Mouse (Mus musculus): ENCODE results near the gene Ano6. TPM values are rescaled to one million over a fixed set of nuclear protein-coding genes. Genes with fewer than 3 reads are reported as not detected.

The Ano6 gene
- polyA plus RNA-seq, 2 experiments, result 4.7 to 6.3 TPM

DNA sequence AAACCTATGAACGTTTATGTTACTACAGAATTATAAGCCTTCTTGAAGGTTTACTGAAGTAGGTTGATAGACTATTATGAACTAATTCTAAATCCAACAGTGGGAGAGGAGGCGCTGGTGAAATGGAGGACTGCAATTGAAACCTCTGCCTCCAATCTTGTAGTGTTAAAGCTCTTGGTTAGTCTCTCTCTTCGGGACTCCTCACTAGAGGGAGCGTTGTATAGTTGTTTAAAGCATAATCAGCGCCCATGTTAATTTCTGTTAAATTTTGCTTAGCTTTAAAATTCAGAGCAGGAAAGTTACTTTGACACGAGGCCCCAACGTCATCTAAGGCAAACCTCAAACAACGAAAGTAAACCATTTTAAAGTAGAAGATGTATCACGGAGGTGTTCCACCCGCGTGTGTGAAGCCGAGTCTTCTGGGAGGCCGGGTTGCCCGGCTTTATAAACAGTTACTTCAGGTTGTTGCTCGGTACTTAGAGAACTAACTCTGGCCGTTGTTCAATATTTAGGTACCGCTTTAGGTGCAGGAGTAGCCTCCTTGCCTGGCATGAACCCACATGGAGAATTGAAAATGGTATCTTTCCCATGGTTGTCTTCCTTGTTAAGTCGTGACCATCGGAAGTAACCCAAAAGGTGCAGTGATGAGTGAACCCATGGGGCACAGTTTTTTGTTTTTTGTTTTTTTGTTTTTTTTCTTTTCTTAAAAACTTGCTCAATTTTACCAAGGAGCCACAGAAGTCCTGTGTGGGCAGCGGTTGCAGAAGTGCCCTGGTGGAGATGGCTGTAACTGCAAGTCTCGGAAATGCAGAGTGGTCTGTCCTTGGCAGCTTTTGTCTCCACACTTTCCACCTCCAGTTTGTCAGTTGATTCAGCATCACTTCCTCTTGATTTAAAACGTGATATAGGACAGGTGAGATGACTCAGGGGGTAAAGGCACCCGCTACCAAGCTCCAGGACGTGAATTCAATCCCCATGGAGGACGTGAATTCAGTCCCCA lies 1.9 kb downstream of the Ano6 start:
- no peak overlapping the region for H3K9ac ChIP-seq (replicated peaks)
- ATAC-seq (ENCODE audit: insufficient read depth) (no peak), DNase-seq (ENCODE audit: low read depth in 3 of 3, low spot score in 3 of 3) (no peak)
- peaks cover 10 to 22% of the 10 kb centered on the region in 2 experiments for H3K4me1 ChIP-seq (replicated peaks; ENCODE audit: control insufficient read depth in 2 of 2, insufficient read depth in 2 of 2, low read length in 1 of 2)
- TF ChIP-seq CTCF (IDR thresholded peaks at IDR 0.05; ENCODE audit: low read depth) (peak; percentile 66), EP300 (IDR thresholded peaks at IDR 0.05; ENCODE audit: low read depth) (no peak)
- H3K27me3 ChIP-seq (ENCODE audit: control insufficient read depth, insufficient read depth, low read length), result peaks cover 4% of the 10 kb centered on the region
- H3K9me3 ChIP-seq (ENCODE audit: control insufficient read depth, low read length), result no peaks in the 10 kb centered on the region
- H3K27ac ChIP-seq, result no peak overlapping the region
- whole genome bisulfite sequencing (ENCODE audit: insufficient replicate concordance), result 59% methylated on average over 25 of the region's 25 CpGs
- H3K4me3 ChIP-seq (ENCODE audit: insufficient read depth in 1 of 2, low read depth in 2 of 2, low read length in 2 of 2), result 0 out of 4 replicates have a peak overlapping the region, but pooled peaks of 1 of the 2 experiments have one; percentile 1
- no peaks in the 10 kb centered on the region for H3K36me3 ChIP-seq (replicated peaks; ENCODE audit: control insufficient read depth, insufficient read depth, low read depth)
- H3K4me2 ChIP-seq (ENCODE audit: low read depth), result peak overlapping the region; percentile 18

DNA sequence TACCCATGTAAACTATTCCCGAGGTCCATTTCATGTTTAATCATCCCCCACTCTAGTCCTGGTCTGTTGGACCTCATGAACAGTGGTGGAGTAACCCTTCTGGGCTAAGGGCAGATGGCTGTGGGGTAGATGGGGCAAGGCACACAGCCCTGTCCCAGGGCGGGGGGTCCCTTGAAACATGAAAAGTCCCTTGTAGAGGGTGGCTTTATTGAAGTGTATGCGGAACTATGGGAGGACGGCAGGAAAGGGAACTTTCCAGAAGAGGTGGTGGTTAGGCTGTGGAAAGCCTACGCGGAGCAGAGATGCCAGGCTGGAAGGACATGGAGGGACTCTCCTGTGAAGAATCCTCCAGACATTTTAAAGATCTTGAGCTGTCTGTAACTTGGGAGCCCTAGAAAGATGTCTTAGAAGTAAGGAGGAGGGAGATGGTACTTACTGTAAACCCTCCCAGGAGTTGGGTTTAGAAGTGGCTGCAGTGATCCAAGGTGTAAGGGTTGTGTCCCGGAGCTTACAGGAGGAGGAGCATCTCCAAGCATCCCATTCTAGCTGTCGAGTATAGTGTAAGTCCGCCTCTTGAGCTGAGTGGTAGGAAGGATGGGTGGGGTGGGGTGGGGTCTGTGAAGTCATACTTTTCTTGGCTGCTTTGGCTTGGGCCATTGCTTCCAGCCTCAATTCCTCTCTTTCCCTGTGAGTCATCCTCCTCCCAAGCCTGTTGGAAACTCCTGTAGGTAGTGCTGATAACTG lies 3.3 kb downstream of the Ano6 start:
- no peak for TF ChIP-seq CTCF (IDR thresholded peaks at IDR 0.05; ENCODE audit: low read depth)
- TF ChIP-seq EP300 (IDR thresholded peaks at IDR 0.05; ENCODE audit: low read depth), result no peak
- 71% methylated on average over 9 of the region's 9 CpGs for WGBS (ENCODE audit: insufficient replicate concordance)
- H3K27ac ChIP-seq, result no peak overlapping the region
- no peak overlapping the region for H3K9ac ChIP-seq (replicated peaks)
- no peak for DNase-seq (ENCODE audit: low read depth in 3 of 3, low spot score in 3 of 3)
- no peak for ATAC-seq (ENCODE audit: insufficient read depth)
- H3K27me3 ChIP-seq (ENCODE audit: control insufficient read depth, insufficient read depth, low read length), result peaks cover 4% of the 10 kb centered on the region
- H3K36me3 ChIP-seq (replicated peaks; ENCODE audit: control insufficient read depth, insufficient read depth, low read depth), result no peaks in the 10 kb centered on the region
- H3K4me2 ChIP-seq (ENCODE audit: low read depth), result no peak overlapping the region
- peaks cover 10 to 22% of the 10 kb centered on the region in 2 experiments for H3K4me1 ChIP-seq (replicated peaks; ENCODE audit: control insufficient read depth in 2 of 2, insufficient read depth in 2 of 2, low read length in 1 of 2)
- no peaks in the 10 kb centered on the region for H3K9me3 ChIP-seq (ENCODE audit: control insufficient read depth, low read length)
- no peak overlapping the region for H3K4me3 ChIP-seq (ENCODE audit: insufficient read depth in 1 of 2, low read depth in 2 of 2, low read length in 2 of 2)

DNA sequence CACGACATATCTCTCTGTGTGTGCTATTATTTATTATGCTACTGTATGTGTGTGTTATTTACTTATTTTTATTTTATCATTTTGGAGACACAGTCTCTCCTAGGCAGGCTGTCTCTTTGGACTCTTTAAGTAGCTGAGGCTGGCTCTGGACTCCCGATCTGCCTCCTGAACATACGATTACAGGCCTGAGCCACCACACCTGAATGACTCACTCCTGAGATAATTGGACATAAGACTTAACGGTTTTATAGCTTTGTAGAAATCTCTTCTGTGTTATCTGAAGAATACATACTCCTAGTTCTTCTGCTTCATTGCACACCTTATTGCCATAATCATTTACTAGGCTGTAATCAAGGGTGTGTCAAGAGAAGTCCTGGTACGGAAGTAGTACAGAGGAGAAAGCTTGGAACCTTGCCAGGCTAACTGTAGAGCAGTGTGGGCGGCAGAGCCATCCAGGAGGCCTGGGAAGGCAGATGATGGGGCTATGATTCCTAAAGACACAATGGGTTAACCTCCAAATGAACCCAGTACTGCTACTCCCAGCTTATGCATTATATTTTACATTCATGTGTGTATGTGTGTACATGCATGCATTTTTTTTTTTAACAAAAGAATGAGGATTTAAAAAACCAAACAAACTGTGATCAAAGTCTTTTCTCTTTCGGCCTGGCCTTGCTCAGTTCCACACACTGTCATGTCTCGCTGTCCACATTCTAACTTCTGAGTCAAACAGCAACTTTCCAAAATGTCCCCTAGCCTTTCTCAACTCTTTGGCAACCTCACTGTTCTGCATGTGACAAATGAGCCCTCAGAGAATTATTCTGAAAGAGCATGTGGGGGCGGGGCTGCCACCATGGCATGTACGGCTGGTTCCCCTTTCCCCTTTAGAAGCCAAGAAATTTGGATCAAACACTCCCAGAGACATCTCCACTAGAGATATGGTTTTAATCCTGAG lies 4.2 kb downstream of the Ano6 start:
- whole genome bisulfite sequencing (ENCODE audit: insufficient replicate concordance), result 43% methylated on average over 10 of the region's 10 CpGs
- Histone ChIP-seq H3K36me3 (replicated peaks; ENCODE audit: control insufficient read depth, insufficient read depth, low read depth) (no peaks in the 10 kb centered on the region), H3K4me3 (ENCODE audit: insufficient read depth in 1 of 2, low read depth in 2 of 2, low read length in 2 of 2) (no peak overlapping the region), H3K4me1 (replicated peaks; ENCODE audit: control insufficient read depth in 2 of 2, insufficient read depth in 2 of 2, low read length in 1 of 2) (peaks cover 10 to 21% of the 10 kb centered on the region in 2 experiments), H3K9ac (replicated peaks) (no peak overlapping the region), H3K4me2 (ENCODE audit: low read depth) (no peak overlapping the region), H3K27ac (no peak overlapping the region), H3K27me3 (ENCODE audit: control insufficient read depth, insufficient read depth, low read length) (peaks cover 4% of the 10 kb centered on the region), H3K9me3 (ENCODE audit: control insufficient read depth, low read length) (no peaks in the 10 kb centered on the region)
- DNase-seq (ENCODE audit: low read depth in 3 of 3, low spot score in 3 of 3) (no peak), ATAC-seq (ENCODE audit: insufficient read depth) (no peak)
- TF ChIP-seq CTCF (IDR thresholded peaks at IDR 0.05; ENCODE audit: low read depth) (no peak), EP300 (IDR thresholded peaks at IDR 0.05; ENCODE audit: low read depth) (no peak)

DNA sequence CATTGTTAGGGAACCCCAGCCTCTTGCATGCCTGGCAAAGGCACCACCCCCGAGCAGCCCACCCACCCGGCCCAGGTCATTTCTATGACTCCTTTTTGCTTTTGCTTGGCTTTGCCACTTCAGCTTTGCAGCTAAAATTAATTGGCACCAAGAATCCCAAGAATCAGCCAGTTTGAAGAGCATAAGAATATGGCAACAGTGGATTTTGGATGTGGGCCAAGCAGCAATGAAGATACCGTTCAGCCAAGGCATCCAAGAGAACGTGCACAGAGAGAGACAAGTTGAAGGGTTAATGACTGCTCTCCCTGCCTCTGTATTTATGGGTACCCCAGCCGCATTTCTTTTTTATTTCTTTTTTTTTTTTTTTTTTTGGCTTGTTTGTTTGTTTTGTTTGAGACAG lies 5.4 kb downstream of the Ano6 start:
- 73% methylated on average over 5 of the region's 5 CpGs for WGBS (ENCODE audit: insufficient replicate concordance)
- Histone ChIP-seq H3K4me1 (replicated peaks; ENCODE audit: control insufficient read depth in 2 of 2, insufficient read depth in 2 of 2, low read length in 1 of 2) (peaks cover 9 to 20% of the 10 kb centered on the region in 2 experiments), H3K4me2 (ENCODE audit: low read depth) (no peak overlapping the region), H3K36me3 (replicated peaks; ENCODE audit: control insufficient read depth, insufficient read depth, low read depth) (no peaks in the 10 kb centered on the region), H3K27me3 (ENCODE audit: control insufficient read depth, insufficient read depth, low read length) (peaks cover 2% of the 10 kb centered on the region), H3K9ac (replicated peaks) (no peak overlapping the region), H3K27ac (no peak overlapping the region), H3K9me3 (ENCODE audit: control insufficient read depth, low read length) (no peaks in the 10 kb centered on the region), H3K4me3 (ENCODE audit: insufficient read depth in 1 of 2, low read depth in 2 of 2, low read length in 2 of 2) (no peak overlapping the region)
- TF ChIP-seq CTCF (IDR thresholded peaks at IDR 0.05; ENCODE audit: low read depth) (no peak), EP300 (IDR thresholded peaks at IDR 0.05; ENCODE audit: low read depth) (no peak)
- ATAC-seq (ENCODE audit: insufficient read depth) (no peak), DNase-seq (ENCODE audit: low read depth in 3 of 3, low spot score in 3 of 3) (no peak)

All from liver, embryonic 14.5 days (tissue).